Mouse (Mus musculus): ENCODE measurements around the gene Cabp4.

DNA sequence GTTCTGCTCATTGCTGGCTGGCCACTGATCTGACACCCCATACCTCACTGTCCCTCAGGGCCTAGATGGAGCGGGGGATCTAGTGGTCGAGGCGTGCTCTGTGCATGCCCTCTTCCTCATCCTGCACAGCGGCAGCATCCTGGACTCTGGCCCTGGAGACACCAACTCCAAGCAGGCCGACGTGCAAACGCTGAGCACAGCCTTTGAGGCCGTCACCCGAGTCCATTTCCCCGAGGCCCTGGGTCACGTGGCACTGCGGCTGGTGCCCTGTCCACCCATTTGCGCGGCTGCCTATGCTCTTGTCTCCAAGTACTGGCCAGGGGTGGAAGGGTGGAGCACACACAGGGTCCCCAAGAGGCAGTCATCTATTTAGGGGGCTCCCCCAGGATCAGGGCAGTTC is 37.2 kb downstream of the Cabp4 start:
- no peak for TF ChIP-seq GATA1 (IDR thresholded peaks at IDR 0.05; ENCODE audit: borderline replicate concordance, low read length)
- TF ChIP-seq FLI1 (IDR thresholded peaks at IDR 0.05; ENCODE audit: low read length), result no peak
